Mouse (Mus musculus) adrenal gland, adult 18-20 months (tissue): Measurements from ENCODE around the gene Chrne. TPM values are rescaled to one million over a fixed set of nuclear protein-coding genes. Genes with fewer than 3 reads are reported as not detected.

Experiments used
- DNase-seq, 2 experiments: peaks; one replicate each; pipeline ENCODE4 v3.0.0; 2021 to 2022; ENCODE audit warnings: low spot score in 2 of 2
- total RNA-seq, 2 experiments: library from RNA; stranded (reverse); gene quantifications; 1 replicate in 1 of 2; 2 replicates in 1 of 2; pipeline ENCODE4 v1.2.3; 2021

Gene Chrne
- total RNA-seq, 2 experiments from 2014 or later, result 0.38 TPM; not detected in 1

DNA sequence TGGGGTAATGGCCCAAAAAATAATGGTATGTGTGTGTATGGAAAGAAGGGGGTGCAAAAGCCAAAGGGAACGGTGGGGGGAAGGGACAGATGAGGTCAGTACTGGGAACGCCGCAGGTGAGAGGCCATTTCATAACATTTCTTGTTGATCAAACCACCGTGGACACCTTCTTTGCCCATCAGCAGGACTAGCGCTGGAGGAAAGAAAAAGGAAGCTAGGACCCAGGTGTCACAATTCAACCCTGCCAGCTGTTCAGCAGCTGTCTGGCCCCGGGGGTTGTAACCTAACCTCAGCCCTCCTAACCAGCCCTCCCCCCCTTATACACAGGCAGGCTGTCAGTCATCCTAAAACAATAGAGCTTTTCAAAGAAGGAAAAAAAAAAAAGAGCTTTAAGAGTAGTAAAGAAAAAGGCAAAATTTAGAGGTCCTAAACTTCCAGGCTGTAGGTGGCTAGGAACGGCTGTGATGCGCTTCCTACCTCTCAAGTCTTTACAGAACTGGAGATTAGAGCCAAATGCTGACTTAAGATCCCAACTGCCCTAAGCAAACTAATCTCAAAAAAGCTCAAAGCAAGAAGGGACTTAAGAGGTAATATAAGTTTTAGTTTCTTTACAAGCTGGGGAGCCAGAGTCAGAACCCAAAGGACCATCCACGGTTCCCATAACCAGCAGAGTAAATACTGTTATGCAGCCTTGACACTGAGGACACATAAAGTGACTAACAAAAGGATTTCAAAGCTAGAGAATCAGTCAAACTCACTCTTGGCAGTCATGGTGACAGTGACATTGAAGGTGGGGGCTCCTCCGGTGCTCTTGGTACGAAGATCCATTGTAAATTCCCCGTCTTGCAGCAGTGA is 33.2 kb upstream of the Chrne start:
- DNase-seq, result no peak

DNA sequence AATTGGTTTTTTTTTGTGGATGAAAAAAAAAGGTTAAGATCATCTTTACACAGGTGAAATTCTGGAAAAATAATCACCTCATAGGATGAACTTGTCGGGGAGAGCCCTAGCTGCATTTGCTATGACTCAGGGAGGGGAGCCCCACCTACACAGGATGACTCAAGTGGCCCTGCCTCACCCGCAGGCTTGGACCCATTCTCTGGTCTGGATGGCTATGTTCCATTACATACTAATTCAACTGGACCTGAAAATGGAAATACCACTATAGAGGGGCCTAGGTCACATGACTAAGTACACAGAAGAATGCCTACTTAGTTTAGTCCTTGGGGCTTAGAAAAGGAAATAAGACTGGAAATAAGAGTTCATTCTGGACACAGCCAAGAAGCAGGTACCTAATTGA is 32.4 kb upstream of the Chrne start:
- no peak for DNase-seq

DNA sequence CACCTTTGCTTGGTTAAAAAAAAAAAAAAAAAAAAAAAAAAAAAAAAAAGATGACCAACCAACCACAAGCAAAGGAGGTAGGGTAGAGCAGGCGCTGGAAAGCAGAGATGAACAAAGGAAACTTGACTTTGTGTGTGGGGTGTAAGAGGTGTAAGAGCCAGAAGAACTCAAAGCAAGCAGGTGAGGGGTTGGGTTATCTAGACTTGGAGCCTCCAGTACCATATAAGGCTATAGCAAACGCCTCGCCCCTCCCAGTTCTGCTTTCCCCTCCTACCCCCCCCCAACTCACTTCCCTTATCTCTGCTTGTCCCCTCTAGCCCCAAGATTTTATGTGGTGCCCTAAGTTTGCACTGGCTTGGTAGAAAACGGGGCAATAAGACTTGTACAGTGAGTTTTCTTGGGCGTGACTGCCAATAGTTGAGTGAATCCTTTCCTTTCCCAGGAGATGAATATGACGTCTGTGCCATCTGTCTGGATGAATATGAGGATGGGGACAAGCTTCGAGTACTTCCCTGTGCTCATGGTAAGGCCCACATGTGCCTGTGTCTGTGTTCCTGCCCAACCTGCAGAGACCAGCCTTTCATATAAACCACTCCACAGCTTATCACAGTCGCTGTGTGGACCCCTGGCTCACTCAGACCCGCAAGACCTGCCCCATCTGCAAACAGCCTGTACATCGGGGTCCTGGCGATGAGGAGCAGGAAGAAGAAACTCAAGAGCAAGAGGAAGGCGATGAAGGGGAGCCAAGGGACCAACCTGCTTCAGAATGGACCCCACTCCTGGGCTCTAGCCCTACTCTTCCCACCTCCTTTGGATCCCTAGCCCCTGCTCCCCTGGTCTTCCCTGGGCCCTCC is 31.5 kb upstream of the Chrne start:
- peak in 1 of 2 experiments; percentile 26 for DNase-seq

DNA sequence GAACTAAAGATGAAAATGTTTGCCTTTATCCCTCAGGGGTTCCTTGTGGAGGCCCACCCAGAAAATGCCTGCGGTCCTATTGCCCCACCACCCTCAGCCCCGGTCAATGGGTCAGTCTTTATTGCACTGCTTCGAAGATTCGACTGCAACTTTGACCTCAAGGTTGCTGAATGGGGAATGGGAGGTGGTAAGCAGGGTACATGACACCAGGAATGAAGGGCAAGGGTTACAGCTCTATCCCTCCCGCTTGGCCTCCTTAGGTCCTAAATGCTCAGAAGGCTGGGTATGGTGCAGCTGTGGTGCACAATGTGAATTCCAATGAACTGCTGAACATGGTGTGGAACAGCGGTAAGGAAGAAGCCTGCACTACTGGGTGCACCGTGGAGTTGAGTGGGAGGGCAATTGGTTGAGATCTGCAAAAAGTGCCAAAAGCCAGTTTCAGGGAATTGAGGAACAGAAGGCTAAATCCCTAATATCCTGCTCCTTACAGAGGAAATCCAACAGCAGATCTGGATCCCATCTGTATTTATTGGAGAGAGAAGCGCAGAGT is 30.2 kb upstream of the Chrne start:
- DNase-seq, result peak in 1 of 2 experiments; percentile 19

DNA sequence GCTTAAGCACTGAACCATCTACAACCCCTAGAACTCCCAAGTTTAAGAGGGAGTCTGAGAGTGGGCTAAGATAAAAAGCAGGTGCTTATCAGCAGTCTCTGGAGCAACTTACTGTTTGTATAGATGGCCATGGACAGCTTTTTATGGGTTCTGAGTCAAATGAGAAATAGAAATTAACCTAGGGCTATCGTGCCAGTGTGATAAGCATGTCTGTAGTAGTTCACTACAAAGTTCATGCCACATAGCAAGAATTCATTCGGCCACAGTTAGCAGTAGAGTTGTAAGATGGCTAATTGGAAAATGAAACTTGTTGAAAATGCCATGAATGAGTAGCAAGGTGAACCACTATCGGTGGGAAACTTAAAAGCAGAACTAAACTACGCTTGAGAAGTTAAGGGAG is 29.5 kb upstream of the Chrne start:
- no peak for DNase-seq

DNA sequence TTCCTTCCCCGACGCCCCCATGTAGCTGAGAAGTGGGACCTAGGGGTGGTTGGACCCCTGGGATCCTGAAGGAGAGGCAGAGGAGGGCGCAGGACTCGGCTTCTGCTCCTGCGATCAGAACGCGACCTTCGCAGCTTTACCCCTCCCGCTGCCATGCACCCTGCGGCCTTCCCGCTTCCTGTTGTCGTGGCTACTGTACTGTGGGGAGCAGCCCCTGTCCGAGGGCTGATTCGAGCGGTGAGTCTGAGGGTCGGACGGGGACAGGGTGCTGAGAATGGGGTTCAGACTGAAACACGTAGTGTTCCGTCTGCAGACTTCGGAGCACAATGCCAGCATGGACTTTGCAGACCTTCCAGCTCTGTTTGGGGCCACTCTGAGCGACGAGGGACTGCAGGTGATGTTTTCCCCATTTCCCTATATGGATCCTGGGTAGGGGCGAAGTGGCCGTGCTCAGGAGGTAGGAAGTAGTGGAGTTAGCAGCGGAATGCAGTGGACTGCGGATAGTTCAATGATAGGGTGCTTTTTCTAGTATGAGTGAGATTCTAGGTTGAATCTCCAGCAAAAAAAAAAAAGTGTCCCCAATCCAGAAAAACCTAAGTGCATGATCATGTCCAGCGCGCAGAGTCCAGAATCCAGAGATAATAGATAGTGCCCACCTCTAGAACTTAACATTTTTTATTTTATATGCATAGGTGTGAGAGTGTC is 28.9 kb upstream of the Chrne start:
- DNase-seq, result no peak

DNA sequence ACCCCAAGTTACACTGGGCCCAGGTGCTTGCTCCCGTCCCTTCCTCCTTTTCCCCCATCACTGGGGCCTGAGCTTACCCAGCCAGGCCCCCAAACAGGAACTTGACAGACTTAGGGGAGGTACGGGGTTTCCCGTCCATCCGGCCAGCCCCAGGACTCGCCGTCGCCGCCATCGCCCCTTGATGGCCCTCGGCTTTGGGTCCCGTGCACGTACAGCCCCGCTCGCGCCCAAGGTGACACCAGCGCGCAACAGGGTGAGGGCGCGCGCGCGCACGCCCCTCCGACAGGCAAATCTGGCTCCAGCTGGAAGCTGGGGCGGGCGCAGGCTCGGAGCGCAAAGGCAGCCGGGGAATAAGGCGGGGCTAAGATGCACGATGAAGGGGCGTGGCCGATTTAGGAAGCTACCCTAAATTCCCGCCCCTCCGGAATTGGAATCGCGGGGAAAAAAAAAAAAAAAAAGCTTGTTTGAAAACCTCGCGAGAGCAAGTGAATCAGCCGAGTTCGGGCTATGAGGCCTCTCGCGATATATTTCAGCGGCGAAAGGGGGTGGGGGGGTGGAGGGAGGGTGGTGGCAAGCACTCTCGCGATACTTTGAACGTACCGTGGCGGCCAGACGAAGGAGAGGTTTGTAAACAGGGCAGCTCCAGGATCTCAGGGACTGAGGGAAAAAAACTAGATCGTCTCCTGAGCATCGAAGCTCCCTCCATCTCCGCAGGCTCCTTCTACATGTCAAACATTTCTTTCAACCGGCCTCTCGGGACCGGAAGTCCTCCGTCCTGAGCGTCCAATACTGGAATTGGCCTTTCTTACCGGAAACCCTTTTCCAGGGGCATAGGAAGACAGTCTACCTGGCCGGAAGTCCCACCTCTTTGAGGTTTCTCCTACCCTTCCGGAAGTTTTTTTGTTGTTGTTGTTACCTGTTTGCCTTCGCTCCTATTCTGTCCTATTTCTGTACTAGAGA is 28.0 kb upstream of the Chrne start, which contains the start of the genes Rnf167 and Slc25a11:
TSS of gene Rnf167 (plus strand) at position 545 of the 960 bp plus-strand sequence.
TSS of gene Slc25a11 (minus strand) at position 789 of the 960 bp plus-strand sequence.
- DNase-seq, result peak; percentile 87 to 90

DNA sequence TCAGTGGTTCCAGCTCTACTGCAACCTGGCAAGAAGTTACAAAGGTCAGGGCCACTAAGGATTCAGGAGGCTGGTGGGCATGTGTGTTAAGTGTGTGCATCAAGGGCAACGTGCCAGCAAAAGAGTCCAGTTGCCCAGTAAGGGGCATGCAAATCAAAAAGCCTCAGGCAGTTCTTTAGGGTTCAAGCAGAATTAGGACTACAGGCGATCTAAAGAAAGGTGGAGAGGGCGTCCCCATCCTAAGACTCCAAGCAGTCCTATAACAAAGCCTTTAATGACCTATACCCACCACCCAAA is 27.2 kb upstream of the Chrne start:
- no peak for DNase-seq

DNA sequence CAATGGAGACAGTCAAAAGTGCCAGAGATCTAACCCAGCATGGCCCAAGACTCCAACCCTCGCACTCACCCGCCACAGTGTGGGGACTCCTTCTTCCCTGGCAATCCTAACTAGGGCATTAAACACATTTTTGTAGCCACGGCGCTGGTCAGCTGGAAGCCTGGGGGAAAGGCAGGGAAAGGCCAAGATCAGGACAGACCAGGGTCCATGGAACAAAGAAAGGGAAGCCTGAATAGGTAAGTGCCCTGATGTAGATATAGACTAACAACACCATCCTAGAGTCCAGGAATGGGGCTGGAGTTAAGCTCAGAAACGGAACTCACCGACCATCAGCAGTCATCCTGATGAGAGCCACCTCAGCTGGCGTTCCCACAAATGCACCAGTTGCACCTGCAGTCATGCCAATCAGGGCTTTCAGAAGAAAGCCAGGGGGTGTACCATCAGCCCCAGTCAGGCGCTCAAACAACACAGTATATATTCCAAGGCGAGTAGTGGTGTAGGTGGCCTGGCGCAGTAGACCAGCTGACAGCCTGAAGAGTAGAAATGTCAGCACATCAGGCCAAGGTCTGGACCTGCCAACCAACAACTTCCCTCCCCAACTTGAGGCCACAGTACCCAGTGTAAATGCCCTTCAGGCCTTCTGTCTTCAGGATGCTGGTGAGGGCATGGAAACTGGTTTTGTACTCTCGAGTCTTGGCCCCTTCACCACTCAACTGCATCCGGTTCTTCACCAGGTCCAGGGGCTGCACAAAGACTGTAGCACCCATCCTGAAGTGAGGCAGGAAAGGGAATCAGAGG is 26.6 kb upstream of the Chrne start:
- no peak for DNase-seq

DNA sequence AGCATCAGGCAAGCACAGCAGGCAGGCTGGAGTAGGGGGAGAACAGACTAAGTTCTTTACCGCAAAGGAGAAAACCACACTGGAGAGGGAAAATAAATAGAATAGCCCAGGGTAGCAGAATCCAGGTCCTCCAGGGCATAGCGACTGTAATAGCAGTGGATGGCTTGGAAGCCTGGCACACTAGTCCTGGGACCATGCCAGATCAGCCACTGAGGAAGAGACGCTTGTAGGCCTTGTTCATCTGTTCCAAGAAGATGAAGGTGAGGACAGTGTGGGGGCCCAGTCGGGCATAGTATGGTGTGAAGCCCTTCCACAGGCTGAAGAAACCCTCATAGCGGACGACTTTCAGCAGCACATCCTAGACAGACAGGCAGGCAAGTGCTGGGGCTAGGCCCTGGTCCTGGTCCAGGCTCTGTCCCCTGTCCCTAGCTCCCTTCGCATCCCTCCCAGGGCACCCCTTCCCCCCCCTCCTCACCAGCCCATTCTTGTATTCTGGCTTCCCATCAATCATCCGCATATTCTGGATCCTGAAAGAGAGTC is 25.6 kb upstream of the Chrne start:
- no peak for DNase-seq

DNA sequence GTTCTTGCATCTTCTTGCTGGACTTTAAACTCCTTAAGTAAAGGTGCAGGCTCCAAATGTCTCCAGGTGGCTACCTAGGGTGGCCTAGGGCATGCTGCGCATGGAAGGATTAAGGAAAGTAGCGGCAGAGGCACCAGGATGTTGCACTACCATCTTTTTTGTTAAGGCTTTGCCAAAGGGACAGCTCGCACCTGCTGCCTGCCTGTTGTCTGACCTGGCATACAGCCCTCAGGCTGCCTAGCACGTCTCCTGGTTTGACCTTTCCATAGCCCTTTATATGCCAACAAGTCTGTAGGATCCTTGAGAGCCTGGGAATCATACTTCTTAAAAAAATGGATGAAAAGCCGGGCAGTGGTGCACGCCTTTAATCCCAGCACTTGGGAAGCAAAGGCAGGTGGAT is 24.0 kb upstream of the Chrne start:
- no peak for DNase-seq

DNA sequence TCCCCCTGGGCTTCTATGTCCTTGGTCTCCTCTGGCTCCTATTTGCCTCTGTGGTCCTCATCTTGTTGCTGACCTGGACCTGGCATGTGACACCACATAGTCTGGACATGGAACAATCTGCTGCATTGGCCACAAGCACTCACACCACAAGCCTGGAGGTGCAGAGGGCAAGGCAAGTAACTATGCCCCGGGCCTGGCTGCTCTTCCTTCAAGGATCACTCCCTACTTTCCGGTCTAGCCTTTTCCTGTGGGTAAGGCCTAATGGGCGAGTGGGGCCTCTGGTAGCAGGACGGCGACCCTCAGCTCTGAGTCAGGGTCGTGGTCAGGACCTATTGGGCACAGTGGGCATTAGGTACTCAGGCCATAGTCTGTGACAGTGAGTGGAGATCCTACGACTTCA is 22.2 kb upstream of the Chrne start:
- DNase-seq, result no peak

DNA sequence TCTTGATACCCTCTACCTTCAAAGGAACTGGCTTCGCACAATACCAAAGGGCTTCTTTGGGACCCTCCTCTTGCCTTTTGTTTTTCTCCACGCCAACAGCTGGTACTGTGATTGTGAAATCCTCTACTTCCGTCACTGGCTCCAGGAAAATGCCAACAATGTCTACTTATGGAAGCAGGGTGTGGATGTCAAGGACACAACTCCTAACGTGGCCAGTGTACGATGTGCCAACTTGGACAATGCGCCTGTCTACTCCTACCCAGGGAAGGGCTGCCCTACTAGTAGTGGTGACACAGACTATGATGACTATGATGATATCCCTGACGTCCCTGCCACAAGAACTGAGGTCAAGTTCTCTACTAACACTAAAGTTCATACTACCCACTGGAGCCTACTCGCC is 21.0 kb upstream of the Chrne start:
- no peak for DNase-seq

DNA sequence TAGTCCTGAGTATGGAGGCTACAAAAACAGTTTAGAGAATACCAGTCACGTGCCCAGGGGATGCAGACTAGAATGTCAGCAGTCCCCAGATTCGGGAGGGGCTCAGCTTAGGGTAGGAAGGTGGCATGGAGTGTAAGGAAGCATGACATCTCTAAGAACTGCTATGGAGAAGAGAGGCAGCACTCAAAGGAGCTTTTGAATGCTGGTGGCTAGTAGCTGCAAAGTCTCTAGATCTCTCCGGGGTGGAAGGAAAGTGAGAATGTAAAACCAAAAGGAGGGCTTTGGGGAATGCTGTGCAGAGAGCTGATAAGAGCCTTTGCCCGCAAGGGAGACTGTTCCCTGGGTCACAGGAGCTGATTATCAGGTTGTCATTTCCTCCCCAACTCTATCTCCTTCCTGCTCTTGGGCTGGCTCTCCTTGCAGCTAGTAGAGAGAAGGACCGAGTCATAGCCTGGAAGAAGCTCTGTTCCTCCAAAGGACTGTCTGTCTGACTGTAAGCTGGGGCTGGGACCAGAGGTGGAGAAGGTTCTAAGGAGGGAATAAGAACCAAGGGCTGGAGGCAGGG is 19.8 kb upstream of the Chrne start, which contains the start of gene Gp1ba:
TSS of gene Gp1ba (plus strand) at position 409 of the 565 bp plus-strand sequence.
- DNase-seq, result no peak

DNA sequence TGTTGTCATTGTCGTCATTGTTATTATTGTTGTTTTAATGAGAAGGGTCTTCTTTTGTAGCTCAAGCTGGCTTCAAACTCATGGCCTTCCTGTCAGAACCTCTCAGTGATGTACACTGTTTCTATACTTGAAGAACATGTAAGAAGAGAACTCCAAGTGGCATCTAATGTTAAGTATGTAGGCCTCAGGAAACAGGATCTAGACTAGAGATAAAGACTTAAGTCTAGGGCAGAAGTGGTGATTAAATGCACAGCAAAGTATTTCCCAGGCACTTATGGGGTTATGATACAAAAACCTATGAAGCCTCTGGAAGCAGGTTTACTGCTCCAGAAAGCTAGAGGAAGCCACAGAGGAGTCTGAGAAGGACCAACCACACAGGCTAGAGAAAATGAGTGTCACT is 19.3 kb upstream of the Chrne start:
- DNase-seq, result no peak

DNA sequence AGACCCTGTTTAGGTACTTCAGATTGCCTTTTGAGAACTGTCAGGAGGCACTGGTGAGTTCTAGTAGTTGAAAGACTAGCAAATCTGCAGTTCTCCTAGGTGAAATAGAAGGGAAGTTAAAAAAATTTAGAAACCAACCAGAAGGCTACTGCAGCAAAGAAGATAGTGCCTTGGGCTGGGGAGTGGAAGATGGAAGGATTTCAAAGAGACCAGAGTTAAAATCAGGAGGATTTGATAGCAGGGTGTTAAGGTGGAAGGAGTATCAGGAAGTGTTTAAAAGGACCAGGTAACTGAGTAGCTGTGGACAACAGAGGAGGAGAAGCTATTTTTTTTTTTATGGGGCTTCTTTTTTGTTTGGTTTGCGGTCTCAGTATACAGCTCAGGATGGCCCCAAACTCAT is 18.7 kb upstream of the Chrne start:
- DNase-seq, result no peak

DNA sequence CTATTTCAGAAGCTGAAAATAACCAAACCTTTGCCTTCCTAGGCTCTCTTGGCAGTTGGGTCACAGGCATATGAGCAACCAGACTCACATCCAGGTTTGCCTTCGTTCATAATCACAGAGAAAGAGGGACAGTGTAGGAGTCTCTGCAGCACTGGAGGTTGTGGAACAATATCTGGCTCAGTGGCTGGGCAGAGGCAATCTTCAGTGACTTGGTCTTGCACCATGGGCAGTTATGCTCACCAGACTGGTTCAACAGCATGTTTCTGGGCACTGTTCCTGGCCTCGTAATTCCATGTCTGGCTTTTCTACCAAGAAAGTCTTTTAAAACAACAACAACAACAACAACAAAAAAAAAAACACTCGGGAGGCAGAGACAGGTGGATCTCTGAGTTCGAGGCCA is 16.6 kb upstream of the Chrne start:
- DNase-seq, result no peak

DNA sequence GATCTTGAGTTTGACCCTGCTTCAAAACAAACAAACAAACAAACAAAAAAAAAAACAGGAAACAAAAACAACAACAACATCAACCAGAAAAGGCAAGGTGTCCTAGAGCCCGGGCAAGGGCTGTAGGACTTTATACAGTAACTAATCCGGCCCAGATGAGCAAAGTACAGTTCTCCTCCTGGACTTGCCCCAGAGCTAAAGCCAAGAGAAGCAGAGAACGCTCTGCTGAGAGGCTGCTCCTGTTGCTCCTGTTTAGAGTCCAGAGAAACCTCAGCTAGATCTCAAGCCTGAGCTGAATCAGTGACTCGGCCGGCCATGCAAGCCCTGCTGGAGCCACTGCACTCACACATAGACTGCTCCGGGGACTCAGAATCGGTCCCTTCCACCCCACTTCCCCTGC is 11.1 kb upstream of the Chrne start:
- DNase-seq, result no peak

DNA sequence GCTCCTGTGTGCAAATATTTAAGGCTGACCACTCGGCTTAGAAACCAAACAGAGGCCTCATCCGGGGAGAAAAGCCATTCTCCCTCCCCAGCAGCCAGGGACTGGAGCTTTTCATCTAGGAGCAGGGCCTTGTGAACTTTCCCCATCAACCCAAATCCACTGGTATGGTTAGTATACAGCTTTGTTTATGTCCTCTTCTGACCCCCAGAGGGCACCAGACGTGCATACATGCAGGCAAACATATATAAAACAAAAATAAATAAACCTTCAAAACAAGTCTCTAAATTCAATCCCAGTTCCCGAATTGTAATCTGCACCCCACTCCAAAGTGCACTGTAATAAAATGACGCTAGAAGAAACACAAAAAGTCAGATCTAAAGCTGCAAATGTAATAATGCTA is 10.5 kb upstream of the Chrne start:
- no peak for DNase-seq
